Mouse (Mus musculus) left cerebral cortex, postnatal 10 days (tissue): Measurements from ENCODE around the gene Clec4a1. TPM values are rescaled to one million over a fixed set of nuclear protein-coding genes. Genes with fewer than 3 reads are reported as not detected.

Experiments
- DNase-seq, 2 experiments: peaks; one replicate each; pipeline ENCODE4 v3.0.0; 2021 to 2022; ENCODE audit warnings: low spot score in 2 of 2, mixed read lengths in 1 of 2; ENCODE audit errors: extremely low spot score in 1 of 2
- intact Hi-C: fragments of 180-260 bp; cut with DNase I; formaldehyde crosslinking; loops from one replicate; pipeline ENCODE4 v1.15.1; 2025
- total RNA-seq, 2 experiments: library from RNA; stranded (reverse); gene quantifications; 2 replicates each; pipeline ENCODE4 v1.2.3; 2021

The Clec4a1 gene
- total RNA-seq, result under 1 TPM; 0.30 to 0.43 TPM

DNA sequence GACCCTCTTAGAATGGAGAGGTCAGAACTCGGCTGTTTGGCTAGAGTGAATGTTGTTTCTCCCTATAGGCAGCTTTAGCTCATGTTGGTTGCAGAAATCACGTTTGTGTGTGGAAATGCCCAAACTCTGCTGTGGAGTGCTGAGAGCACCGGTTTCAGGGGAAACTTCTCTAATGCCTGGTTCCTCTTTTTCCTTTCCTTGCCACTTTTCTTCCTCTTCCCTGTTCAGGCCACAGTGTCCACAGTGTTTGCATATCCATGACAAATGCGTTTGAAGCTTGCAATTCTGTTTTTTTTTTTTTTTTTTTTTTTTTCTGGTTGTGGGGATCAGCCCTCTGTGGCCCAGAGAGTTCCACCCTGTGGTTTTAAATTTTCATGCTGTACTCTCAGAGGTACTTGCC, at the start of gene Clec4a1:
Clec4a1 (plus strand) TSS at position 398 of the 400 bp plus-strand sequence.
- intact Hi-C loops, result no loop called here
- DNase-seq, result no peak

- DNase-seq, result no peak
- intact Hi-C loops, result loop anchor here (5.0 kb wide), 2 partner anchors 40 to 205 kb away; no protein-coding TSS in a partner anchor
Measured at GRCm38 (mm10) chr6:122872800-122873199, 48.8 kb upstream of the Clec4a1 start.

DNA sequence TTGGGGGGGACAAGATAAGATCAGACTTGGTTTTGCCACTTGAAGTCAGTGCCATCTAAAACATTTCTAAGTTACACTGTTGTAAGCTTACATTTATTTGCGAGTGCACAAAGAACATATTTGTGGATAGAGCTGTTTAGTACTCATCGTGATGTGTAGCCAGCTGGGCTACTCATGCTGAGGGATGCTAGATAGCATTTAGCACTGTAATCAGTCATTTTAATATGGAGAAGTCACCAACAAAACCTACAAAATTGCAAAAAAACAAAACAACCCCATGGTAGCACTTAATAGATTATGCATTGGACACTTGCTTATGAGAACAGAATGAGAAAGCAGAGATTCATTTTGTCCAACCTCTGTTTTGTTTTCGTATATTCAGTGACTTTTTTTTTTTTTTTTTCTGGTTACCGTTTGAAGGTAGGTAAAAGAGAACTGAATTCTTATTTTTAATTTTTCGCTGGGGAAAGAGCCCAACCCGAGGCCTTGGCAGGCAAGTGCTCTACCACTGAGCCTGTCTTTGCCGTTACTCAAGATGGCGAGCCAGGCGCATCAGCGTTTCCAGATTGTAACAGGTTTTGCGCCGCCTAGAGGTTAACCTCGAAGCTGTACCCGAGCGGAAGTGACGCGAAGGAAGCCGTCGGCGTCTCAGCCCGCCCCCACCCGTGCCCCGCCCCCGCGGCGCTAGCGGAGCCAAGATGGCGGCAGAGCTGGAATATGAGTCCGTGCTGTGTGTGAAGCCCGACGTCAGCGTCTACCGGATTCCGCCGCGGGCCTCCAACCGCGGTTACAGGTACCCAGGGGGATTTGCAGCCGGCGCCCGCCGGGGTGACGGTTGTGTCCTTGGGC, 47.6 kb upstream of the Clec4a1 start, which contains the start of gene Necap1:
Necap1 (plus strand) TSS at position 604 of the 849 bp plus-strand sequence.
- intact Hi-C loops, result loop anchor here (5.0 kb wide), 2 partner anchors 42 to 207 kb away; no protein-coding TSS in a partner anchor
- peak; percentile 98 for DNase-seq

DNA sequence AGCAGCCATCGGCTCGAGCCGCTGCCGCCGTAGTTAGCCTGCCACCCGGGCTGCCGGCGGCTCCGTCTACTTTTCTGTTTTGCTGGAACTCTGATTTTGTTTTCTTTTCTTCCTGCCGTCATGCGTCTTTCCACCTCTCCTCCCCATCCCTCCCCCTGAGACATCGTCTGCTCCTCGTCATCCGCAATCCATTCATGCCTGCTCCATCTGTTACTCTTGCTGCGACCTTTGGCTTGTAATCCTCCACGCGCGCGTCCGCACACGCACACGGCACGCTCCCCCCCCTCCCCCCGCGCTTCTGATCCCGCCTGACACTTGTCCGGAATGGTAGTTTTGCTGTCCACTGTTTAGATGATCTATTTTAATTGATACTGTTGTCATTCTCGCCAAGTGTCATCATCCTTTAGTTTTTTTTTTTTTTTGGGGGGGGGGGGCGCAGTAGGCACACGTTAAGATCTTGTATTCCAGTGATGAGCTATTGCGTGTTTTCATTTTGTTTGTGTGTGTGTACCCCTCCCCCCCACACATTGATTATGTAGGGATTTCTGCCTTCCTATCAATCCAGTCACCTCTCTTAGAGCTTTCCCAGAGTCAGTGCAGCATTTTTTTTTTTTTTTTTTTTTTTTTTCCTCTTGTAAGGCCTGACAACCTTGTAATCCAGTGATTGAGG, 46.8 kb upstream of the Clec4a1 start:
- intact Hi-C loops, result loop anchor here (5.0 kb wide), 2 partner anchors 43 to 208 kb away; no protein-coding TSS in a partner anchor
- DNase-seq, result peak; percentile 32 to 55

- DNase-seq, result no peak
- intact Hi-C loops, result no loop called here
Measured at GRCm38 (mm10) chr6:122879141-122879735, 42.4 kb upstream of the Clec4a1 start.

GRCm38 (mm10) chr6:122879781-122880505, 41.7 kb upstream of the Clec4a1 start:
- intact Hi-C loops, result loop anchor here (10.0 kb wide), 1 partner anchor 1525 kb away; no protein-coding TSS in a partner anchor
- DNase-seq, result no peak

DNA sequence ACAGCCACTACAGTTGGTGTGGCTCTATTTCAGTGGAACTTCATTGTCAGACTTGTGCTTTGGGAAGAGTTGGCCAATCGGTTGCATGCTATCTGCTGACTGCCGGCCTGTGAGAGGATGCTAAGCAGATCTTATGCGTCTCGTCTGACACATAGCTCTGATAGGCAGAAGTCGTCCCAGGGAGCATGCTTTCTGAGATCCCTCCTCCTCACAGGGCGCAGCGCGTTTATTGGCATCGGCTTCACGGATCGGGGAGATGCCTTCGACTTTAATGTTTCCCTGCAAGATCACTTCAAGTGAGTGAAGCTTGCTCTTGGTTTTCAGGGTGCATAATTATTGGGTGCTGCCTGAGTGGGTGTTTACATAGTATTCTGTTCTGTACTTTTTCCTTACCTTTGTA, 40.4 kb upstream of the Clec4a1 start:
- DNase-seq, result no peak
- intact Hi-C loops, result loop anchor here (10.0 kb wide), 1 partner anchor 1524 kb away; no protein-coding TSS in a partner anchor

DNA sequence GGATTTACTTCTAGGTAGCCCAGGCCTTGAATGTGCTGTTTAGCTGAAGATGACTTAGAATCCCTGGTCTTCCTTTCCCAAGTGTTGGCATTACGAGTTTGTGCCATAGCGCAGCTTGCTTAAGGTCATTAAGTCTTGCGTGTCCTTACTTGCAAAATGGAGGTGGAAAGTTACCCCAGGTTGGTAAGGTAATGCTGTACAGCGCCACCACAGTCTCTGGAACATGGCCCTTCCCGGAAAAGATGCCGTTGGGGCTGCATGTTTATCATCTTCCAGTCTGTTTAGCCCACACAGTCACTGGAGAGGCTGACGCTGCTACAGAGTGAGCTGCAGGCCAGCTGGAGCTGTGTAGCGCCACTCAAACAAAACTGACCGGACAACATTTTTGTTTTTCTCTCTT, 38.0 kb upstream of the Clec4a1 start:
- DNase-seq, result no peak
- intact Hi-C loops, result loop anchor here (10.0 kb wide), 1 partner anchor 1521 kb away; no protein-coding TSS in a partner anchor

DNA sequence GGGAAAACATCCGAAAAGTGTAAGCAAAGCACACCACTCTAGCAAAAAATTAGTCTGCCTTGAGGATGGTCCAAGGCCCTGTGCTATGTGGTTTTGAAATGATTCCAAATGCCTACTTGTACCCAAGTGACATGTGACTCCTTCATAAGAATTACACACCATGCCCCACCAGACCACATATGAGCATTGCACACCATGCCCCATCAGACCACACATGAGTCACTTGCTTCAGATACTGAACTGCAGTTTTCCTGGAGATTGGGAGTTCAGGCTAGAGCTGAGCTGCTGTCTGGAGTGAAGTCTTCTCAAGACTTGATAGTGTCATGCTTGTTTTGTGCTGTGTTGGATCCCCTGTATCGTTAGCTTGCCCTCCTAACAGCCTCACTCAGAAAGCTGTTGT, 32.0 kb upstream of the Clec4a1 start:
- DNase-seq, result no peak
- intact Hi-C loops, result loop anchor here (10.0 kb wide), 1 partner anchor 1515 kb away; no protein-coding TSS in a partner anchor

DNA sequence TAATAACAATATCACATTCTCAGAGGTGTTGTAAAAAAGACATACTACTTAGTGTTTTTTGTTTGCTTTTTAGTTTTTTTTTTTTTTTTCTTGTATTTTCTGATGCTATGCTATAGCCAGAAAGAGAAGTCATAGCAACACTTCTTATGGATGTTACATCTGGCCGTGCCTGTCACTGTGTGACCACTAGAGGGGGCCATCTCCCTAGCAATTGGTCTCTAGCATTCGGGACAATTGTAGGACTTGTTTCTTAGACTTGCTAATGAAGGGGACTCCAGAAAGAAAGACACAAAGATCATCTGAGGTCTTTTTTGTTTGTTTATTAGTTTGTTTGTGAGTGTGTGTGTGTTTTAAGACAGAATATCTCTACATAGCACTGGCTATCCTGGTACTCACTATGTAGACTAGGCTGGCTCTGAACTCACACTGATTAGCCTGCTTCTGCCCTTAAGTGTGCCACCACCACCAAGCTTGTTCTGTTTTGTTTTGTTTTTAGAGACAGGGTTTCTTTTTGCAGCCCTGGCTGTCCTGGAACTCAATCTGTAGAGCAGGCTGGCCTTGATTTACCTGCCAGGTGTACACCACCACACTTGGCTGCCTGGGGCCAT, 29.1 kb upstream of the Clec4a1 start:
- DNase-seq, result peak; percentile 67 to 73
- intact Hi-C loops, result loop anchor here (5.0 to 10.0 kb wide), 2 partner anchors 1365 to 1482 kb away; no protein-coding TSS in a partner anchor

DNA sequence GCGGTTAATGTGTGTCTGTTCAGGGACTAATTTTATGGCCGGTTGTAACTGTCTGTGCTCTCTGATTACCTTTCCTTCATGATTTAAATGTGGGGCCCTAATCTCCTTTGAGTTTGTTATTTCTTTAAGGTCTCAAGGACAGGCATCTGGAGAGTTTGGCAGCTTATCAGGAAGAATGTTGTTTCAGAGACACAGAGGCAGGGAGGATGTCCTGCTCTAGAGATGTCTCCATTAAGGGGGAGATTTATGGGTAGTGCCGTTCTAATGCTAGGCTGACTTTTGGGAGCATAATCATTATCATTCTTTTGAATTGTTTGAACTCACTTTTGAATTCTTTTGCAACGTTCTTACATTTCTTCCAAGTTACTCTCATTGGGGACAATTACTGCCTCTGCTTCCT, 1.7 kb upstream of the Clec4a1 start:
- intact Hi-C loops, result no loop called here
- no peak for DNase-seq

GRCm38 (mm10) chr6:122934845-122935244, 13.2 kb downstream of the Clec4a1 start:
- intact Hi-C loops, result no loop called here
- no peak for DNase-seq

DNA sequence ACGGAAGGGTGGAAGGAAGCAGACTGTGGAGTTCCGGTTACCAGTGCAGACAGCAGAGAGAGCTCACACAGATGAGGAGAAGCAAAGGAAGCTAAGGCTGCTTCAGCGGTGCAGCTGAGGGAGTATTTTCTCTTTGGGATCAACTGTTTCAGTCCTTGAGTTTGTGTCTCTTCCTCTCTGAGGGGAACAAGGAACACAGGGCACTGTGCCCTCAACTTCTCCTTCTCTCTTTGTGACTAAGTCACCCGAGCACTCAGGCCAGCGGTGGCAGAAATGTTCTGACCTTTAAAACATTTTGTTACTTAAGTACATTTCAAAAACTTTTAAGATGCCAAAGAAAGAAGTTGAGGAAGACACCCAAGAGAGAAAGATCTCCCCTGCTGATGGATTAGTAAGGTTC, 18.0 kb downstream of the Clec4a1 start:
- intact Hi-C loops, result no loop called here
- DNase-seq, result no peak

DNA sequence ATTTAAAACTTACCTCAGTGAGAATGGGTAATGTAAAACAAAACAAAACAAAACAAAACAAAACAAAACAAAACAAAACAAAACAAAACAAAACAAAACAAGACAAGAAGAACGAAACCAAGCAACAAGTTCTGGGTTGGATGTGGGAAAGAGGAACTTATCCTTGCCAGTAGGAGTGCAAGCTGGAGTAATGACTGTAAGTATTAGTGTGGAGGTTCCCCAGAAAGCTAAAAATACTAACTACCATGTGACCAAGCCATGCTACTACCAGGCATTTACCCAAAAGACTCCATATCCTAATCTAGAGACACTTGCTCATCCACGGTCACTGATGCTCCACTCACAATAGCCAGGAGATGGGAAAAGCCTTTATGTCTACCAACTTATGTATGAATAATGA, 25.1 kb downstream of the Clec4a1 start:
- DNase-seq, result no peak
- intact Hi-C loops, result no loop called here

DNA sequence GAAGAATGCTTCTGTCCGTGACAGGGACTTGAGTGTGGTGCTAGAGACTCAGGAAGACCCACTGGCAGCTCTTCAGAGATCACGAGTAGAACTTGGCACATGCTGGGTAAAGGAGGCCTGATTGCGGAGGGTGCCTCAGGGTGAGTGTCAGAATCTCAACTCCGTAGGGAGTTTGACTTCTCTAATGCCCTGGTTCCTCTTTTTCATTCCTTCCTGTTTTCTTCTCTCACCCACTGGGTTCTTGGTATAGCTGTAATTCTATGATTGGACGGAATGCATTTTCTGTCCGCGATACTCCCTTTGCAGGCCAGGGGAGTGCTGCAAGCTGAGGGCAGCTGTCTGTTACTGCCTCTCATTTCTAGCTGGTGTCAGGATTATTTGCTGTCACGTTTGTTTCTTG, 30.8 kb downstream of the Clec4a1 start, which contains the start of gene Clec4a3:
Clec4a3 (plus strand) TSS at position 115 of the 400 bp plus-strand sequence.
- DNase-seq, result peak in 1 of 2 experiments; percentile 18
- intact Hi-C loops, result no loop called here

DNA sequence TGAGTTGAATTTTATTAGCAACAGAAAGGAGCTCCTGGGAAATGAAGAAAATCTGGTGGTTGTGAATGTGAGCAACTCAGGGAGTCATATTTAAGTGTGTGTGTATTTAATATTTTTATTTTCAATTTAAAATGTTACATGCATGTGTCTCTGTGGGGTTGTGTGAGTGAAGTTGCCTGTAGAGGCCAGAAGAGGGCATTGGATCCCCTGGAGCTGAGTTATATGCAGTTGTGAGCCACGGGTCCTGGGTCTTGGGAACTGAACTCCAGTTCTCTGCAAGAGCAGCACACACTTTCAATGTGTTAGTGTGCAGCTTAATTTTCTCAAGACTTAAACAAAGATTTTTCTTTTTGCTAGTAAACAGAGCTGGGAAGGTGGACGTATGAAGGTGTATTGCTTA, 42.9 kb downstream of the Clec4a1 start:
- DNase-seq, result no peak
- intact Hi-C loops, result no loop called here

- DNase-seq, result no peak
- intact Hi-C loops, result no loop called here
Measured at GRCm38 (mm10) chr6:122969048-122969447, 47.4 kb downstream of the Clec4a1 start.
